Mouse (Mus musculus) urinary bladder, postnatal 4 days (tissue): ENCODE measurements around the gene Acot7.

Experiments
- DNase-seq, 2 experiments: peaks; one replicate each; pipeline ENCODE4 v3.0.0; 2021 to 2022; ENCODE audit warnings: low spot score in 2 of 2

The Acot7 gene

DNA sequence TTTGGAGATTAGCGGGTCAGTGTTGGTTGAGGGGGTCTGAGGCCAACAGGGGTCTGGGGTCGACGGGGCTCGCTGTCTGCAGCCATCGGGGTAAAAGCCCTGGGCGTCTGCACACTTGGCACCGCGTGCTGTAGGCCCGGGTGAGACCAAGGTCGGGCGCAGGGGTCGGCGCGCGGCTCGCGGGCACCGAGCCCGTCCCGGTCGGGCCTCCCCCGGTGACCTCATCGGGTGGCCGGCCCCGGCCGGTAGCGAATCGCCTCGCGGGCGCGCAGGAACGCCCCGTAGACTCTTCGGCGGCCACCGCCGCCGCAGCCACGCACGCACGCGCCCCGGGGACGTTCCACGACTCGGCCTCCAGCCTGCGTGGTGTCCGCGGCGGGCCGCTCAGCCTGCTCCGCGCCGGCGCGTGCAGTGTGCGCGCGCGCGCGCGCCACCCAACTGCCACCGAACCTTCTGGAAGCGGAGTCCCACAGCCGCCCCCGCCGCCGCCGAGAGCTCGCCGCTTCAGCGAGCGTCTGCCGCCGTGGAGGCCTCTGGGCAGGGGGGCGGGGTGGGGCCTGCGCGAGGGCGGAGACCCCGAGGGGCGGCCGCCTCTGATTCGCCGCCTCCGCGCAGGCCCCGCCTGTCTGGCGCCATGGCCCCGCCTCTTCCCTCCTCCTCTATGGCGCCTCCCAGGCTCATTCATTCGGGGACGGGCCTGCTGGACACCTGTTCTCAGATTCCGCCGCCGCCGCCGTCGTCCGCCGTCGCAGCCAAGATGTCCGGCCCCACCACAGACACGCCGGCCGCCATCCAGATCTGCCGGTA lies at the start of gene Acot7:
Acot7 (plus strand) TSS at position 598 of the 807 bp plus-strand sequence.
- DNase-seq, result peak; percentile 86 to 91

DNA sequence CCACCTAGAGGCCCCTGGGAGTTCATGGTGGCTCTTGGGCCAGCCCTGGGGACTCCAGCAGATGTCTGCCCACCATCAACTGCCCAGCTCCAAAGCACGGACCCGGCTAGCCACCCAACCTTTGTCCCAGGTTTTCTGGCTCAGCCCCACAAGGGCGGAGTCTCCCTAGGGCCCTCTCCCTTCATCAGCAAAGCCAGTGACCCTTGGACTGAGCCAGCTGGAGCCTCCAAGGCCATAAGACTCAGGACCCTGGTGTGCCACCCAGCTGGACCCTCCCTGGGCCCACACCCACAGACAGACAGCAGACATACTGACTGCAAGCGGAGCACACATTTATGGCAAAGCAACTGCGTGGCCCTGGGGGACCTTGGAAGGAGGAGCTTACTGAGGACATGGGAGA lies 49.1 kb upstream of the Acot7 start:
- peak in 1 of 2 experiments; percentile 54 for DNase-seq

DNA sequence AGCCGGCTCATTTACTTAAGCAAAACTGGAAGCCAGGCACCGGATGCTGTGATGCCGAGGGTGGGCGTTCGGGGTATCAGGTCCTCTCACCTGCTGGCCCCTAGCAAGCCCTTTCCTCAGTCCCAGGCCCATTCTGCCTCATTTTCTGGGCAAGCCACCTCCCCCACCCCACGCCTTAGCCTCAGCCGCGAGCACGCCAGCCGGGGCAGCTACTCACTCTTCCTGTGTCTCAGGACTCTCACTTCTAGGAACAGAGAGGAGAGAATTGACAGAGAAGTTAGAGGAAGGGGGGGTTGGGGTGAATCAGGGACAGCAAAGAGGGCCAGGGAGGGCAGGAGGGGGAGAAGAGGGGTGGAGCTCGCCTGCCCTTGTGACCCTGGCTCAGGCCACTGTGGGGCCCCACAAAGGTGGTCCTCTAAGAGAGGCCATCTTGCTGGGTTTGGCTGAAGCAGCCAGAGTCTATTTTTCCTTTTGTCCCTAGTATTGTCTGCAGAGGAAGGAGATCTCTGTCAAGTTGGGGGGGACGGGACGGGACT lies 48.5 kb upstream of the Acot7 start:
- peak in 1 of 2 experiments; percentile 56 for DNase-seq

DNA sequence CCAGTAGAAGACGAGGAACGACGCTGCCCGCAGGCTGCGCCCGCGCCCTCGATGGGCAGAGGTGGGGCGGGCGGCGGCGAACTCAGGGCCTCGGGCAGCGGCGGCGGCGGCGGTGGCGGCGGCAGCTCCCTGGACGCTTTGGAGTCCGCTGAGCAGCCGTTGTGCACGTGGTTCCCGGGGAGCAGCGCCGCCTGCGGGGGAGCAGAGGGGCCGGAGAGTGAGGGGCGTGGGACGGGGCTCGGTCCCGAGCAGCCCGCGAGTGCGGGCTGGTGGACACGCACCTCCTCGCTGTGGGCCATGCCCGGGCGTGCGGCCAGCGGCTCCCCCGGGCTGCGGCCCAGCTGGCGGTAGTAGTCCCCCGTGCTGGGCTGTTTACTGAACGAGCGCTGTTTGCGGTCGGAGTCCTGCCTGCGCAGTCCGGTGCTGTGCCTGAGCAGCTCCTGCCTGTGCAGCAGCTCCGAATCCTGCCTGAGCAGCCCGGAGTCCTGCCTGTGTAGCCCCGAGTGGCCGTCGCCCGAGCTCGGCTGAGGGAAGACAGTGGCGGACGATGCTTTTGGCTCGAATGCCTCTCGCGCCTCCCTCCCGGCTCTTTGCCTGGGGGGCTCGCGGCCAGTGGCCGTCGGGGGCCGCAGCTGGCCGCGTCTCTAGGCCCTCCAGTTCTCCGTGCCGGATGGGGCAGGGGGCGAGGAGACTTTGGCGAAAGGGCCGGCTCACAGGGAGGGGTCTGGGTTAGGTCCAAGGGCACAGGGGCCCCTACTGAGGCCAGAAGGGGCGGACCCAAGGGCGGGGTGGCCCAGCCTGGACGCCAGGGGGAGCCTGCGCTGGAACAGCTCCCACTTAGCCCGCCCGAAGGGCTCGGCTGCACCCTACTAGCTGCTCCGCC lies 46.9 kb upstream of the Acot7 start:
- DNase-seq, result peak; percentile 61 to 67

DNA sequence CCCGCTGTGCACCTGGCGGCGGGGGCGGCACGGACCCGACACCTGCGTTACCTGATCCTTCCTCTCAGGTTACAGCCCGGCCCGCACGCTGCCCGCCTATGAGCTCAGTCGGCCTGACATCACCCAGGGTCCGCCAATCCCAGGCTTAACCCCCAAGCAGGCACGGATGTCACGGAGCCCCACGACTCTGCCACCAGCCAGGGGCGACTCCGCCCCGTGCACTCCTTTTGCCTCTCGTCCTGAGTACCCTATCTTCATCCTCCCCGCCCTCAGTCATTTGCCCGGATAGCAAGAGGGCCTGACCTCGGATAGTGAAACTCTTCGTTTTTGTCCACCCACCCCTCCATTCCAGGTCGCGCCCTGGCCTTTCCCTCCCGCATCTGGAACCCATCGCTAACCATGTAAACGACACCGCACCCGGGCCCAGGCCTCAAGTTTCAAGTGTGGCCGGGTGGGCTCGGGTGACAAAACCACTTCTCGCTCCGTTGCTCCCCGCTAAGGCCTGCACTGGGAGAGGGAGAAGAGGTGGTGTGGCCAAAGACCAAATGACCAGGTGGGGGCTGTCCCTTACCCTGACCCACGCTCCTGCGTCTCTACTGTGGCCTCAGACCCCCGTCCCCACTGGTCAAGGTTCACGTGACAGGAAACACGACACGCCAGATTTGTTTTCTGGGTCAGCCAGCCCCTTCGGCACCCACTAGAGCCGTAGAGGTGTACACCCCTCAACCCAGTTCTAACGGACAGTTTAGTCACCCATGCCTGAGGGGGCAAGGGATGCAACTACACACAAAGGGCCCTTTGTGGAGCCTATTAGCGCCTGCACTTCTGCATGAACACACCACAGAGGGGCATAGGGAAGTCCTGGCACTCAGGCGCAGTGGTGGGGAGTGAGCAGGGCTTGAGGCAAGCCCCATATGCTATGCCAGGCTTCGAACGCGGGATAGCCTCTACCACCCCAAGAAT lies 45.8 kb upstream of the Acot7 start:
- DNase-seq, result peak in 1 of 2 experiments; percentile 57

DNA sequence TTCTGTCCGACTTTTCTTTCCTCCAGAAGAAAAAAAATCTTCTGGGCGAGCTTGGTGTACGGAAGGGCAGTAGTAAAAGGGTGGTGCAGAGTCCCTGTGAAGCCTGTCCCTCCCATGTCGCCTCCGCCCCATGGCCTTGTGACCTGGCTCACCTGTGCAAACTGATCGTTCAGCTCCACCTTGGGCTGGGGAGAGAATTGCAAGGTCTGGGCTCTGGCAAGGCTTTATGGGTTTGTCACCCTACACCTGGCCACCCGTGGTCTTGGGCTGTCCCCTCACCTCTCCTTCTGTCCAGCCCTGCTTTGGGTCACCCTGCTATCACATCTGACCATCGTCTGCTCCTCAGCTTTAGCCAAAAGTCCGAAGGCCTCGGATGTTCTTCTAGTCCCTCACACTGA lies 45.2 kb upstream of the Acot7 start:
- no peak for DNase-seq

DNA sequence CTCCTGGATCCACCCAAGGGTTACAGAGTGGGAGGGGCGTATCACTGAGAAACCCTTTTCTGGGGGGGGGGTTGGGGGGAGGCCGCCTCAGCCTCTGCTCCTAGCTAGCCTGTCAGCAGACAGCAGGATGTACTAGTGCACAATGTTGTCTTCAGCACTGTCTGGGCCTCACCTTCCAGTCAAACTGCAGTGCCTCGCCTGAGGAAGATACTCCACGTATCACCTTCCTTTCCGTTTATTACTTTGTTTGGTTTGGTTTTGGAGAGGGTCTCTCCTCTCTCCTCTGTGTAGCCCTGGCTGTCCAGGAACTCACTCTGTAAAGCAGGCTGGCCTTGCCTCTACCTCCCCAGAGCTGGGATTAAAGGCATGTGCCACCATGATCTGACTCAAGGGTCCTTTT lies 44.7 kb upstream of the Acot7 start:
- DNase-seq, result no peak

DNA sequence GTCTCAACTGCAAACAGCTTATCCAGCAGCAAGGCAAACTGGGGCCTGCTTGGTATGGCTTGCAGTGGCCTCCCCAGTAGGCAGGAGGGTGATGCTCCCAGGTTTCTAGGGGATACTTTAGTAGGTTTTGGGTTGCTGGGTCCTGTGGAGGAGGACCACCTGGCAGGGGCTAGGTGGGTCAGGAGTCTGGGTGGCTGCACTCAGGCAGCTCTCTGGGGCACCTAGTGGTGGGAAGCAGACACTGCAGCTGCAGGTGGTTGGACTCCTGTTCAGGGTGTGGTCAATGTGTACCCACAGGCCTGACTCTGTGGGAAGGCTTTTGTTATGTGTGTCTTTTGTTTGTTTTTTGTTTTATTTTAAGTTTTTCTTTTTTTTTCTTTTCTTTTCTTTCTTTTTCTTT lies 43.4 kb upstream of the Acot7 start:
- peak in 1 of 2 experiments; percentile 73 for DNase-seq

DNA sequence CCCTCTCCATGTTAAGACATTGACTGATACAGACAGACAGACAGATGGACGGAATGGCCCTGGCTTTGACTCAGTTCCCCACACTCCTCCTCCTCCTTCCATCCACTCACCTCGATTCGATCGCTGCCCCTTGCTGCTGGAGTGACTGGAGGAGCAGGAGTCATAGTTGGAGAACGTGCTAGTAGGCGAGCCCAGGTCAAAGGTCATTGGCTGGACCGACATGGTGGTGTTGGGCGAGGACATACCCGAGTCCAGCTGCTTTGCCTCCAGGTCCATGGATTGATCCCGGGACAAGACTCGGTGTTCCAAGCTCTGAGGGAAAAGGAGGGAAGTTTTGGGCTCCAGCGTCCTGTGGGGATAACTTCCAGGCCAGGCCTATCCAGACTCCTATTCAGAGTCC lies 42.6 kb upstream of the Acot7 start:
- peak in 1 of 2 experiments; percentile 60 for DNase-seq

DNA sequence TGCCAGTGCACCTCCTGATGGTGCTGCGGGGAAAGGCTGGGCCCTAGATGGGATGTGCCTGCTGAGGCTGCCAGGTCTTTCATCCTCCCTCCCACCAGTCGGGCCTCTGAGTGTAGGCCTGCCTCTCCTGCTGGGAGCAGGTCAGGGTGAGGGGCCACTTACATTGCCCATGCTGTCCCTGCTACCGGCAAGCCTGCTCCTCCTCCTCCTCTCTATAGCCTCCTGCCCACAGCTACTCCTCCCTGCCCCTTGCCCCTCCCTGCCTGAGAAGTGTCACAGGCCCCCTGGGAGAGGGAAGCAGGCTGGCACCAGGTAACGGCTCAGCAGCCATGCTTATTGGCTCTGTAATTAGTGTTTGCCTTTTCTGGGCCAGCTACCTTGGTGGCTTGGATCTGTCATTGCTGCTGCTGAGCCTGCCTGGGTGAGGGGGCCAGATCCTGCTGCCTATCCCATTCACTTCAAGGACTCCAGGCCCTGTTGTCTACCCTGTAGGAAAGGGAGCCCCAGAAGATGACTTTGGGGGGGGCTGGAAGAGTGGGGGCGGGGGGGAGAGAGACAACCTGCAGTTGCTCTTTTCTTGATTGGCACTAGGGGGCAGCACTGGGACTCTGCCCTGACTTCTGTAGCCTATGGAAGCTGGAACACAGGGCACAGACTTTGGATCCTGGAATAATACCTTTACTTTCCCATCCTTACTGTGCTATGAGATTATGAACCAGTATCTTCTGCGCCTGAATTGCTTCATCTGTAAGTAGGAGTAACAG lies 41.6 kb upstream of the Acot7 start:
- no peak for DNase-seq

DNA sequence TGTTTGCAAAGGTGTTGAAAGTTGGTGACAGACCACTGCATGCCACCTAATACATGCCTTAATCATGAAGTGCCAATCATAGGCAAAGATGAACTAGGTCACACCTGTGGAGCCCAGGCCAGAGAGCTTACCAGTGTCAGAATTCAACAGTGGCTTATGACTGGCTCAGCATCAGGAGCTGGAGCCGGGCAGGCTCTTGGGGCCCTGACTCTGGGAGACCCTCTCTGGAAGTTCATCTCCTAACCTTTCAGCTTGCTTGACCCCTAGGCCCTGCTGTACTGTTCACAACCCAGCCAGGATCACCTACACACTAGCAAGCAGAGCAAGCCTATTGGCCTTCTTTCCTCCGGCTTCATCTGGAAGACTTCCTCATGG lies 41.1 kb upstream of the Acot7 start:
- no peak for DNase-seq

DNA sequence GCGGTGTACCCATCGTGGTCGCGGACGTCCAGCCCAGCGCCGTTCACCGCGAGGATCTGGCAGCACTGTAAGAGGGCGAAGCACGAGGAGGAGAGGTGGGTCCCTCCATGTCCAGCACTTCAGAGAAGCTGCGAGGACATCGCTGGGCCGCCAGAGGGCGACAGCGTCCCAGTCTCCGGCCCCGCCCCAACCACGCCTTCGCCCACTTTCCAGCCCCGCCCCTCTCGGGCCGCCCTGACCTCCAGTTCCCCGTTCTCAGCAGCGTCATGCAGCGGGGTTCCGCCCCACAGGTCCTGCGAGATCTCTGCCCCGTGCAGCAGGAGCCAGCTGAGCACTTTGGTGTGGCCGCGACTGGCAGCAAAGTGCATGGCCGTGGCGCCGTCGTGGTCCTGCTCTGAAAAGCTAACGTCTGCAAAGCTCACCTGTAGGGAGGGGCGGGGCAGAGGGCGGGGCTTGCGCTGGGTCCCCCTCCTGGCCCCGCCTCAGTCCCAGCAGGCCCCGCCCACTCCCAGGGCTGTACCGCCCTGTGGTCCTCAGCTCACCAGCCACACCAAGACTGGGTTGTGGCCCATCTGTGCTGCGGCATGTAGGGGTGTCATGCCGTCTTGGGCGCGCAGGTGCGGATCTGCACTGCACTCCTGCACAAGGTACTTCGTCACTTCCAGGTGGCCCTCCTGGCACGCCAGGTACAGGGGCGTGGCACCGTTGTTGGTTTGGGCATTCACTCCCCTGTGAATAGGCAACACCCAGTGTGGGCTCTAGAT lies 39.3 kb upstream of the Acot7 start:
- peak; percentile 87 to 92 for DNase-seq

DNA sequence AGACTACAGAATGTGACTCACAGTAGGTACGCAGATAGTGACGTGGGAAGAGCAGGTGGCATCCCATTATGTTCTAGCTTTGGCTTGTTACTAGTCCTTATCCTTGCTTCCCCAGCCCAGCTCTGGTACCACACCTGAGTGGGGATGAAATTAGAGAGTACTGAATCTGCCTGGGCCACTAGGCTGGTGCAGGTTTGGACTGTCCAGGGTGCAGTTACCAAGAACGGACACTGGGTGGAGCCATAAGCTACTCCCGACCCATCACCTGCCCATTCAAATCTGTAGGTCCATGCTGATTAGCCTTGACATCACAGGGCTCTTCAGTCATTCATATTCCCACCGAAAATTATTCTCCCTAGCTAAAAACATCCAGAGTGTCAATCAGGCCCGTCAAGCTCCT lies 37.5 kb upstream of the Acot7 start:
- peak in 1 of 2 experiments; percentile 61 for DNase-seq

DNA sequence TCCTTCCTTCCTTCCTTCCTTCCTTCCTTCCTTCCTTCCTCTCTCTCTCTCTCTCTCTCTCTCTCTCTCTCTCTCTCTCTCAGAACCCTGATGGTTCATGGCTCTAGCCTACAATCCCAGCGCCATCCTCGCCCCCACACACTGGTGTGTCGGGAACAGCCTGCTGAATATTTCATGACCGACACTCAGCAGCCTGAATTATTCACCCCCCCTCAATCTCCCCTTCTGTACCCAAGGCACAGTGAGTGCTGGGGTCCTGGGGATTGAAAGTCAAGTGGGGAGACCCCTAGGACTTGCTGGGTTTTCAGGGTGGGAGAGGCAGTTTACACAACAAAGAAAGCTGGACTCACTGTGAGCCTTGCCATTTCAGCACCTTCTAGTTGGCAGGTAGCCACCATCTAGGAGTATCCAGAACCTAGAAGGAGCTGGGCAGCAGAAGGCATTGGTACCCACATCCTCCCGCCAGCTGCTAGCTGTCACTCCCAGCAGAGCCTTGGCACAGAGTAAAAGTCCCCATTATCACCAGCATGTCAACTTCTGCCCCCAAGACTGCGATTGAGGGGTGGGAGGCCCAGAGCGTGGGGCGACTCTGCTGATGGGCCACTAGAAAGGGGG lies 36.3 kb upstream of the Acot7 start:
- no peak for DNase-seq

DNA sequence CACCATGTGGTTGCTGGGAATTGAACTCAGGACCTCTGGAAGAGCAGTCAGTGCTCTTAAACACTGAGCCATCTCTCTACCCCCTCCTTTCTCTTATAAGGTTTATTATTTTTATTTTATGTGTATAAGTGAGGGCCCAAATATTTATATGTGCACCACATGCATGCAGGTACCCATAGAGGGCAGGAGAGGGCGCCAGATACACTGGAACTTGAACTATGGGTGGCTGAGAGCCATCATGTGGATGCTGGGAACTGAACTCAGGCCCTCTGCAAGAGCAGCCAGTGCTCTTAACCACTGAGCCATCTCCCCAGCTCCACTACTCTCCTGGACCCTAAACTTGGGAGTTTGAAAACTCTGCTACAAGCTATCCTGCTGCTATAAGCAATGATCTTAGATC lies 34.3 kb upstream of the Acot7 start:
- no peak for DNase-seq

DNA sequence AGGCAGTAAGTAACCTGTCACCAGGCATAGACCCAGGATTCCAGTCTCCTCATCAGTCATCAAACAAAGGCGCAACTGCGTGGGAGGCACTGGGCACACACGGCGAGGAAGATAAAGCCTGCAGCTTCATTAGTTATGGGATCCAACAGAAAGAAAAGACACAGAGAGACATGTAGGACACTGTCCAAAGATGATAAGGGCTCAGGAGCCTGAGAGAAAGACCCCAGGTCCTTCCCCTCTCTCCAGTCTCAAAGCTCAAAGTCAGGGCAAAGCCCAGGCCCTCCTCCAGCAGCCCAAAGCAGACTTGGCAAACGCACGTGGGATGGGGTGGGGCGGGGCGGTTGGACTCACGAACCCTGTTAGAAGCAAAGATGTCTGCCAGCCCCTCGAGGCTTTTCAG lies 32.5 kb upstream of the Acot7 start:
- DNase-seq, result no peak

DNA sequence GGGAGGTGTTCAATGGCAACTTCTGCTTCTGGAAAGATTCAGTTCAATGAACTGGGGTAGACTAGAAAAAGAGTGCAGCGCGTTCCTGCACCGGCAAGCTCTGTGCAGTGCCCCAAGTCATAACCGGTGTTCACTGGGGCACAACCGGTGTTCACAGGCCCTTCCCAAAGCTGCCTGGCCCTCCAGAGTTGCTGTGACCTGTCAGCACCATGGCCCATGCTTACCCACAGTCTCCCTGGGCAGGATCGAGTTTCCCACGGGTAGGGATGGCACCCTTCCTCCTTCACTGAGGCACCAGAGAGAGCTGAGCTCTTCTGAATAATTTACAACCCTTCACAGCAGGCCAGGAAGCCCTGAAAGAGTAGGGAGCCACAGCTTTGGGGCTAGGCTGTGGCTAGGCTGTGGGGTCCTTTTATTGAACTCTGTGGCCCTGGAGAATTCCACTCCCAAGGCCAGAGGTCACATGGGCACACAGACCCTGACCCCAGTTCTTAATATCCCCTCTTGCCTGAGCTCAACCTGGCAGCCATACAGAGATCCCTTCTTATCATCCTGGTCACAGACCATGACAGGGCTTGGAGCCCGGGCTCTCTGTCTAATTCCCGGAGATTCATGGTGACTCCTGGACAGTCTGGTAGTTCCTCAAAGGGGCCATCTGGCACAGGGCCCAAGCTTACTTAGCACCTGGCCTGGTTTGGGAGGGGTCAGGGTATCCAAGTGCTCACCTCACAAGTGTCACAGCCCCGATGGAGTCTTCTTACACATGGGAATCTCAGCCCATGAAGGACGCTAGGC lies 31.7 kb upstream of the Acot7 start:
- DNase-seq, result no peak

DNA sequence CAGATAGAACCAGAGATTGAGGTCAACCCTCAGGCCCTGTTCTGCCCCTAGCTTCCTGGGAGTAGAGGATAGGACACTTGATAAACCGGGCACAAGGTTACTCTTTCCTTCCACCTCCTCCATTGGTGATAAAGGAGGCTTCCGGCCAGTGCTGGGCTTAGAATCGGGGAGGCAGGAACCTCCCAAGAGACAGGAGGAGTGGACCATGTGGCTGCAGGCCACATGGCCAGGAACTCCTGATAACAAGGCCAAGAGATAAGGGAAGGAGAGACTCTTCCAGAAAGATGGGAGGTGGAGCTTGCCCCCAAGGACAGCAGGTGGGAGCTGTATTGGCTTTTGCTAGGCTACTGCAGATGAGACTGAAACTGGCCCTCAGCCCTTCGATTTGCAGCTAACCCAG lies 27.4 kb upstream of the Acot7 start:
- DNase-seq, result no peak
